Mouse (Mus musculus) stomach, embryonic 14.5 days (tissue): ENCODE measurements around the gene Gm884. TPM values are rescaled to one million over a fixed set of nuclear protein-coding genes. Genes with fewer than 3 reads are reported as not detected.

ENCODE experiments used
- ATAC-seq: fragments of 200-750 bp; cut with Nextera tagmentation; 2 replicates; pipeline ENCODE4 v1.8.0; 2017; ENCODE audit warnings: low read depth, moderate TSS enrichment; ENCODE audit not compliant: insufficient number of reproducible peaks, insufficient read depth, low FRiP score
- H3K27ac ChIP-seq: fragments of 300-500 bp; sonication (generic); 2 replicates; pipeline ENCODE4 v1.5.1; 2014; ENCODE audit warnings: mild to moderate bottlenecking, low read length, moderate library complexity, mixed read lengths
- H3K27me3 ChIP-seq: fragments of 300-500 bp; sonication (generic); 2 replicates; pipeline ENCODE4 v1.6.1; 2014; ENCODE audit warnings: low read length, control low read depth, mixed read lengths; ENCODE audit not compliant: control insufficient read depth, insufficient read depth
- H3K36me3 ChIP-seq: fragments of 300-500 bp; sonication (generic); 2 replicates; pipeline ENCODE4 v1.6.1; 2014; ENCODE audit warnings: mild to moderate bottlenecking, control low read depth, low read length, moderate library complexity, mixed read lengths; ENCODE audit not compliant: control insufficient read depth, insufficient read depth
- H3K4me1 ChIP-seq: fragments of 300-500 bp; sonication (generic); 2 replicates; pipeline ENCODE4 v1.6.1; 2014; ENCODE audit warnings: low read length, control low read depth, mixed read lengths; ENCODE audit not compliant: control insufficient read depth, insufficient read depth
- H3K4me2 ChIP-seq: fragments of 300-500 bp; sonication (generic); replicated peaks from 2 replicates; pipeline ENCODE4 v1.6.1; 2014; ENCODE audit warnings: low read depth, low read length, control low read depth
- H3K4me3 ChIP-seq: fragments of 300-500 bp; sonication (generic); 2 replicates; pipeline ENCODE4 v1.5.1; 2014; ENCODE audit warnings: low read depth, low read length, control low read depth
- H3K9ac ChIP-seq: fragments of 300-500 bp; sonication (generic); replicated peaks from 2 replicates; pipeline ENCODE4 v1.6.1; 2014; ENCODE audit warnings: low read depth, mild to moderate bottlenecking, control low read depth, low read length, moderate library complexity, mixed read lengths
- H3K9me3 ChIP-seq: fragments of 300-500 bp; sonication (generic); 2 replicates; pipeline ENCODE4 v1.6.1; 2016; ENCODE audit warnings: low read depth, low read length, control low read depth; ENCODE audit not compliant: control insufficient read depth
- WGBS: fragments of 180-500 bp; shearing (Covaris S2); extraction: QIAGEN DNeasy Blood & Tissue Kit; methylation state at CpG from one replicate; pipeline ENCODE4 v1.1.7; 2014; 5-methylcytosine and 5-hydroxymethylcytosine counted together
- polyA plus RNA-seq: library from polyadenylated mRNA; unstranded; fragments of >200 nt; fragmentation: Nextera tagmentation; extraction: Ambion mirVana; gene quantifications from 2 replicates; pipeline ENCODE4 v1.2.1, GENCODE M21; 2014

The Gm884 gene
- not detected in 2 replicates for polyA plus RNA-seq

GRCm38 (mm10) chr11:103621040-103621439, at the start of gene Gm884:
Gm884 (minus strand) TSS chr11:103621140.
- Histone ChIP-seq H3K4me2 (no peak within 1 kb of the TSS), H3K4me1 (no peaks in the 10 kb centered on the region), H3K9ac (no peak within 1 kb of the TSS), H3K27me3 (no peaks in the 10 kb centered on the region), H3K27ac (no peak within 1 kb of the TSS), H3K36me3 (no peaks in the 10 kb centered on the region), H3K9me3 (no peaks in the 10 kb centered on the region), H3K4me3 (no peak within 1 kb of the TSS)
- ATAC-seq, result no peak
- 76% methylated on average over 9 of the region's 9 CpGs for WGBS

- no peak overlapping the region for H3K27ac ChIP-seq
- no peaks in the 10 kb centered on the region for H3K9me3 ChIP-seq
- no peaks in the 10 kb centered on the region for H3K36me3 ChIP-seq
- 71% methylated on average over 13 of the region's 13 CpGs for WGBS
- no peaks in the 10 kb centered on the region for H3K27me3 ChIP-seq
- no peak overlapping the region for H3K9ac ChIP-seq
- H3K4me3 ChIP-seq, result no peak overlapping the region
- H3K4me1 ChIP-seq, result no peaks in the 10 kb centered on the region
- no peak for ATAC-seq
- H3K4me2 ChIP-seq, result no peak overlapping the region
Measured at GRCm38 (mm10) chr11:103666907-103667426, 46.0 kb upstream of the Gm884 start.

GRCm38 (mm10) chr11:103666181-103666906, 45.4 kb upstream of the Gm884 start:
- Histone ChIP-seq H3K4me2 (no peak overlapping the region), H3K9me3 (no peaks in the 10 kb centered on the region), H3K27ac (no peak overlapping the region), H3K27me3 (no peaks in the 10 kb centered on the region), H3K4me1 (no peaks in the 10 kb centered on the region), H3K9ac (no peak overlapping the region), H3K4me3 (no peak overlapping the region), H3K36me3 (no peaks in the 10 kb centered on the region)
- ATAC-seq, result no peak
- whole genome bisulfite sequencing, result 36% methylated on average over 10 of the region's 10 CpGs

- Histone ChIP-seq H3K9ac (no peak overlapping the region), H3K4me2 (no peak overlapping the region), H3K27me3 (no peaks in the 10 kb centered on the region), H3K4me1 (no peaks in the 10 kb centered on the region), H3K9me3 (no peaks in the 10 kb centered on the region), H3K36me3 (no peaks in the 10 kb centered on the region), H3K27ac (no peak overlapping the region), H3K4me3 (no peak overlapping the region)
- WGBS, result 79% methylated on average over 1 of the region's 1 CpGs
- no peak for ATAC-seq
Measured at GRCm38 (mm10) chr11:103665695-103666094, 44.8 kb upstream of the Gm884 start.

- Histone ChIP-seq H3K9me3 (no peaks in the 10 kb centered on the region), H3K27me3 (no peaks in the 10 kb centered on the region), H3K27ac (no peak overlapping the region), H3K4me3 (no peak overlapping the region), H3K4me2 (no peak overlapping the region), H3K4me1 (no peaks in the 10 kb centered on the region), H3K36me3 (no peaks in the 10 kb centered on the region), H3K9ac (no peak overlapping the region)
- WGBS, result 82% methylated on average over 8 of the region's 8 CpGs
- ATAC-seq, result no peak
Measured at GRCm38 (mm10) chr11:103663119-103663518, 42.2 kb upstream of the Gm884 start.

GRCm38 (mm10) chr11:103662546-103662945, 41.6 kb upstream of the Gm884 start:
- ATAC-seq, result no peak
- H3K9me3 ChIP-seq, result no peaks in the 10 kb centered on the region
- no peak overlapping the region for H3K4me2 ChIP-seq
- no peaks in the 10 kb centered on the region for H3K27me3 ChIP-seq
- WGBS, result 79% methylated on average over 5 of the region's 5 CpGs
- H3K36me3 ChIP-seq, result no peaks in the 10 kb centered on the region
- H3K9ac ChIP-seq, result no peak overlapping the region
- no peak overlapping the region for H3K27ac ChIP-seq
- H3K4me1 ChIP-seq, result no peaks in the 10 kb centered on the region
- no peak overlapping the region for H3K4me3 ChIP-seq

- no peaks in the 10 kb centered on the region for H3K36me3 ChIP-seq
- H3K4me2 ChIP-seq, result no peak overlapping the region
- no peak overlapping the region for H3K9ac ChIP-seq
- H3K27me3 ChIP-seq, result no peaks in the 10 kb centered on the region
- no peak overlapping the region for H3K27ac ChIP-seq
- H3K4me3 ChIP-seq, result no peak overlapping the region
- no peaks in the 10 kb centered on the region for H3K9me3 ChIP-seq
- no peaks in the 10 kb centered on the region for H3K4me1 ChIP-seq
- ATAC-seq, result no peak
- 54% methylated on average over 4 of the region's 4 CpGs for WGBS
Measured at GRCm38 (mm10) chr11:103661863-103662262, 40.9 kb upstream of the Gm884 start.

GRCm38 (mm10) chr11:103658189-103658588, 37.2 kb upstream of the Gm884 start:
- no peak overlapping the region for H3K4me3 ChIP-seq
- no peak overlapping the region for H3K4me2 ChIP-seq
- no peaks in the 10 kb centered on the region for H3K9me3 ChIP-seq
- peaks cover under 1% of the 10 kb centered on the region; the same call in 1 of the 2 replicates for H3K27me3 ChIP-seq
- WGBS, result 84% methylated on average over 7 of the region's 7 CpGs
- ATAC-seq, result no peak
- H3K4me1 ChIP-seq, result no peaks in the 10 kb centered on the region
- no peak overlapping the region for H3K27ac ChIP-seq
- no peaks in the 10 kb centered on the region for H3K36me3 ChIP-seq
- no peak overlapping the region for H3K9ac ChIP-seq

- H3K4me2 ChIP-seq, result no peak overlapping the region
- no peak overlapping the region for H3K27ac ChIP-seq
- no peaks in the 10 kb centered on the region for H3K4me1 ChIP-seq
- no peak overlapping the region for H3K4me3 ChIP-seq
- H3K27me3 ChIP-seq, result peaks cover 16% of the 10 kb centered on the region
- no peaks in the 10 kb centered on the region for H3K36me3 ChIP-seq
- H3K9ac ChIP-seq, result no peak overlapping the region
- 5% methylated on average over 3 of the region's 3 CpGs for WGBS
- ATAC-seq, result no peak
- no peaks in the 10 kb centered on the region for H3K9me3 ChIP-seq
Measured at GRCm38 (mm10) chr11:103656520-103656919, 35.6 kb upstream of the Gm884 start.
